Mouse (Mus musculus) testis, adult 2 months (tissue): ENCODE measurements around the gene Vps8.

Experiments
- CTCF ChIP-seq: fragments of 200-500 bp; IDR thresholded peaks from 2 replicates; pipeline ENCODE4 v1.5.1; 2012; ENCODE audit warnings: low read depth, mild to moderate bottlenecking, inconsistent platforms, low read length, moderate library complexity; ENCODE audit not compliant: control insufficient read depth, insufficient read depth, insufficient replicate concordance
- POLR2A ChIP-seq: fragments of 200-500 bp; IDR thresholded peaks from 2 replicates; pipeline ENCODE4 v1.6.1; 2012; ENCODE audit warnings: low read depth, mild to moderate bottlenecking, inconsistent platforms, low read length, moderate library complexity; ENCODE audit not compliant: control insufficient read depth

GRCm38 (mm10) chr16:21382152-21382911, 40.6 kb upstream of the Vps8 start:
- TF ChIP-seq CTCF = no peak
- no peak for TF ChIP-seq POLR2A
